Mouse (Mus musculus) heart, adult 2 months (tissue): ENCODE data around the gene Ccdc148. TPM values are rescaled to one million over a fixed set of nuclear protein-coding genes. Genes with fewer than 3 reads are reported as not detected.

Experiments
- DNase-seq, 2 experiments: peaks; one replicate each; pipeline ENCODE4 v3.0.0; 2021
- H3K27ac ChIP-seq: fragments of 200-600 bp; 2 replicates; pipeline ENCODE4 v1.8.1; 2022
- H3K27me3 ChIP-seq: fragments of 200-500 bp; 2 replicates; pipeline ENCODE4 v1.6.1; 2012; ENCODE audit warnings: mild to moderate bottlenecking, low read length, inconsistent platforms, mixed read lengths; ENCODE audit not compliant: control insufficient read depth, insufficient read depth
- H3K36me3 ChIP-seq: fragments of 200-500 bp; 2 replicates; pipeline ENCODE4 v1.6.1; 2012; ENCODE audit warnings: low read length, inconsistent platforms; ENCODE audit not compliant: control insufficient read depth, insufficient read depth
- H3K4me1 ChIP-seq: fragments of 200-500 bp; 2 replicates; pipeline ENCODE4 v1.6.1; 2011; ENCODE audit warnings: low read length; ENCODE audit not compliant: control insufficient read depth, insufficient read depth
- H3K4me3 ChIP-seq: fragments of 200-600 bp; 2 replicates; pipeline ENCODE4 v1.8.1; 2022
- H3K79me2 ChIP-seq: fragments of 200-500 bp; replicated peaks from 2 replicates; pipeline ENCODE4 v1.6.1; 2012; ENCODE audit warnings: mild to moderate bottlenecking, inconsistent platforms, low read length, moderate library complexity, mixed read lengths; ENCODE audit not compliant: control insufficient read depth, insufficient read depth
- H3K9ac ChIP-seq: fragments of 200-500 bp; 2 replicates; pipeline ENCODE4 v1.6.1; 2012; ENCODE audit warnings: low read depth, mild to moderate bottlenecking, control low read depth, inconsistent platforms, low read length, mixed read lengths
- CTCF ChIP-seq: fragments of 200-600 bp; IDR thresholded peaks from 2 replicates; pipeline ENCODE4 v1.8.1; 2022; ENCODE audit warnings: antibody characterized with exemption, mild to moderate bottlenecking, moderate library complexity
- EP300 ChIP-seq: fragments of 200-500 bp; IDR thresholded peaks from 2 replicates; pipeline ENCODE4 v1.6.1; 2011; ENCODE audit warnings: low read depth, low read length, control low read depth; ENCODE audit not compliant: insufficient read depth
- POLR2A ChIP-seq: fragments of 200-500 bp; IDR thresholded peaks from 2 replicates; pipeline ENCODE4 v1.6.1; 2011; ENCODE audit warnings: mild to moderate bottlenecking, low read depth, low read length, control low read depth; ENCODE audit not compliant: insufficient read depth
- WGBS: fragments of 180-500 bp; shearing (Covaris S2); methylation state at CpG from one replicate; pipeline ENCODE4 v1.1.7; 2018; 5-methylcytosine and 5-hydroxymethylcytosine counted together
- intact Hi-C: fragments of 180-260 bp; cut with DNase I; formaldehyde crosslinking; loops from one replicate; pipeline ENCODE4 v1.15.1; 2025
- polyA plus RNA-seq: library from polyadenylated mRNA; depleted of rRNA; stranded (reverse); fragments of >200 nt; gene quantifications from 2 replicates; pipeline ENCODE4 v1.2.3, GENCODE M21; 2012
- total RNA-seq, 2 experiments: library from RNA; stranded (reverse); gene quantifications; 2 replicates each; pipeline ENCODE4 v1.2.3; 2021

Ccdc148 gene
- total and polyA plus RNA-seq, 3 experiments = 0.10 to 0.93 (median 0.60) TPM

GRCm38 (mm10) chr2:59191466-59191865 lies 31.0 kb upstream of the Ccdc148 start:
- intact Hi-C loops = no loop called here
- TF ChIP-seq EP300 = no peak
- no peak for TF ChIP-seq CTCF
- no peak for TF ChIP-seq POLR2A
- H3K27ac ChIP-seq = no peak overlapping the region
- 88% methylated on average over 8 of the region's 8 CpGs for WGBS
- peaks cover 15% of the 10 kb centered on the region; the same call in 1 of the 2 replicates for H3K4me1 ChIP-seq
- peaks cover 11% of the 10 kb centered on the region; the same call in 1 of the 2 replicates for H3K36me3 ChIP-seq
- H3K79me2 ChIP-seq = peaks cover 3% of the 10 kb centered on the region
- H3K9ac ChIP-seq = no peak overlapping the region
- no peak overlapping the region for H3K4me3 ChIP-seq
- no peak for DNase-seq
- no peaks in the 10 kb centered on the region for H3K27me3 ChIP-seq

- peaks cover 15% of the 10 kb centered on the region; the same call in 1 of the 2 replicates for H3K4me1 ChIP-seq
- no peak for DNase-seq
These were observed 29.7 kb upstream of the Ccdc148 start for GRCm38 (mm10) chr2:59190186-59190585.

GRCm38 (mm10) chr2:59189661-59190185 lies 29.2 kb upstream of the Ccdc148 start:
- peaks cover 17% of the 10 kb centered on the region for H3K4me1 ChIP-seq
- 22% methylated on average over 5 of the region's 5 CpGs for WGBS

More at GRCm38 (mm10) chr2:59190186-59190585, 29.7 kb upstream of the Ccdc148 start:
- TF ChIP-seq CTCF (no peak), EP300 (no peak), POLR2A (no peak)
- intact Hi-C loops = no loop called here
- 66% methylated on average over 10 of the region's 10 CpGs for WGBS
- H3K27me3 ChIP-seq = no peaks in the 10 kb centered on the region
- no peak overlapping the region for H3K9ac ChIP-seq
- H3K36me3 ChIP-seq = peaks cover 6% of the 10 kb centered on the region; the same call in 1 of the 2 replicates
- H3K27ac ChIP-seq = peak overlapping the region; percentile 59; the same call in 1 of the 2 replicates
- H3K79me2 ChIP-seq = peaks cover 3% of the 10 kb centered on the region
- no peak overlapping the region for H3K4me3 ChIP-seq

GRCm38 (mm10) chr2:59188306-59188705 lies 27.8 kb upstream of the Ccdc148 start:
- Histone ChIP-seq H3K4me3 (no peak overlapping the region), H3K9ac (no peak overlapping the region), H3K36me3 (peaks cover 7% of the 10 kb centered on the region; the same call in 1 of the 2 replicates), H3K79me2 (peaks cover 6% of the 10 kb centered on the region), H3K27me3 (no peaks in the 10 kb centered on the region), H3K4me1 (peaks cover 16% of the 10 kb centered on the region), H3K27ac (no peak overlapping the region; the same call in none of the 2 replicates)
- intact Hi-C loops = no loop called here
- peak in 1 of 2 experiments; percentile 29 for DNase-seq
- TF ChIP-seq EP300 = no peak
- TF ChIP-seq CTCF = no peak
- TF ChIP-seq POLR2A = no peak
- 76% methylated on average over 8 of the region's 8 CpGs for WGBS

More at GRCm38 (mm10) chr2:59189661-59190185, 29.2 kb upstream of the Ccdc148 start:
- Histone ChIP-seq H3K27ac (peak overlapping the region; percentile 59; the same call in 1 of the 2 replicates), H3K4me3 (no peak overlapping the region), H3K27me3 (no peaks in the 10 kb centered on the region), H3K79me2 (peaks cover 3% of the 10 kb centered on the region), H3K9ac (no peak overlapping the region), H3K36me3 (peaks cover 5% of the 10 kb centered on the region; the same call in 1 of the 2 replicates)
- intact Hi-C loops = no loop called here
- TF ChIP-seq CTCF (no peak), EP300 (no peak), POLR2A (no peak)
- DNase-seq = no peak

- no peak for DNase-seq
- H3K9ac ChIP-seq = no peak overlapping the region
- H3K79me2 ChIP-seq = peaks cover 7% of the 10 kb centered on the region
- TF ChIP-seq POLR2A (no peak), CTCF (no peak), EP300 (no peak)
- H3K4me3 ChIP-seq = no peak overlapping the region
- H3K4me1 ChIP-seq = peaks cover 15% of the 10 kb centered on the region
- peaks cover 5% of the 10 kb centered on the region; the same call in 1 of the 2 replicates for H3K36me3 ChIP-seq
- H3K27ac ChIP-seq = no peak overlapping the region
- no peaks in the 10 kb centered on the region for H3K27me3 ChIP-seq
- intact Hi-C loops = no loop called here
- 94% methylated on average over 6 of the region's 6 CpGs for WGBS
These were observed 26.5 kb upstream of the Ccdc148 start for GRCm38 (mm10) chr2:59186966-59187365.

- H3K36me3 ChIP-seq = peaks cover 5% of the 10 kb centered on the region; the same call in 1 of the 2 replicates
These were observed 25.6 kb upstream of the Ccdc148 start for GRCm38 (mm10) chr2:59186122-59186521.

More at GRCm38 (mm10) chr2:59186122-59186521, 25.6 kb upstream of the Ccdc148 start:
- Histone ChIP-seq H3K4me1 (peaks cover 15% of the 10 kb centered on the region), H3K4me3 (no peak overlapping the region), H3K27me3 (no peaks in the 10 kb centered on the region), H3K79me2 (peaks cover 7% of the 10 kb centered on the region), H3K9ac (no peak overlapping the region), H3K27ac (no peak overlapping the region)
- 80% methylated on average over 8 of the region's 8 CpGs for WGBS
- intact Hi-C loops = no loop called here
- TF ChIP-seq CTCF = no peak
- TF ChIP-seq EP300 = no peak
- TF ChIP-seq POLR2A = no peak
- DNase-seq = no peak
